Mouse (Mus musculus): ENCODE measurements around the gene Tspan12. TPM values are rescaled to one million over a fixed set of nuclear protein-coding genes. Genes with fewer than 3 reads are reported as not detected.

Tspan12 gene
- polyA plus RNA-seq (2012; fragmentation: generic; extraction: Trizol), result 1 to 10 TPM in 1 of 2 experiments, under 1 TPM in 1; 0.20 to 1.1 TPM

GRCm38 (mm10) chr6:21852344-21852785 lies at the start of gene Tspan12:
Tspan12 (minus strand) TSS chr6:21852515.

Other genes with a start within 250 kb of the Tspan12 start
- gene Ing3, start 97.1 kb upstream of the Tspan12 start, polyA plus RNA-seq (2012; fragmentation: generic; extraction: Trizol), result 1 to 10 TPM in 1 of 2 experiments, under 1 TPM in 1; 0.66 to 4.8 TPM
- gene Cped1, start 133.4 kb upstream of the Tspan12 start, polyA plus RNA-seq (2012; fragmentation: generic; extraction: Trizol), result 1 to 10 TPM in 1 of 2 experiments, under 1 TPM in 1; 0.02 to 1.9 TPM